Mouse (Mus musculus): ENCODE results near the gene Kpnb1. TPM values are rescaled to one million over a fixed set of nuclear protein-coding genes. Genes with fewer than 3 reads are reported as not detected.

Kpnb1 gene
- polyA plus RNA-seq, 1 experiment from 2014 or later: 39.0 TPM

GRCm38 (mm10) chr11:97210728-97211400 is 23.2 kb upstream of the Kpnb1 start:
- no peaks in the 10 kb centered on the region for H3K9me3 ChIP-seq (ENCODE audit: control insufficient read depth, low read length)
- no peaks in the 10 kb centered on the region for H3K4me1 ChIP-seq (replicated peaks; ENCODE audit: control insufficient read depth, insufficient read depth, low read length)
- no peaks in the 10 kb centered on the region for H3K27me3 ChIP-seq (replicated peaks; ENCODE audit: control insufficient read depth, insufficient read depth, low read length)
- no peak overlapping the region for H3K27ac ChIP-seq (ENCODE audit: low read length)
- no peak overlapping the region for H3K4me2 ChIP-seq (ENCODE audit: low read length)
- no peak for ATAC-seq
- peaks cover 46% of the 10 kb centered on the region for H3K36me3 ChIP-seq (ENCODE audit: control insufficient read depth, insufficient read depth)
- 93% methylated on average over 9 of the region's 9 CpGs for WGBS
- no peak overlapping the region for H3K4me3 ChIP-seq (replicated peaks; ENCODE audit: low read length)
- H3K9ac ChIP-seq (replicated peaks; ENCODE audit: low read depth, low read length): no peak overlapping the region

- WGBS: 78% methylated on average over 8 of the region's 8 CpGs
These were observed 19.3 kb upstream of the Kpnb1 start for GRCm38 (mm10) chr11:97207011-97207422.

GRCm38 (mm10) chr11:97199519-97199918 is 11.8 kb upstream of the Kpnb1 start:
- ATAC-seq: no peak
- no peaks in the 10 kb centered on the region for H3K36me3 ChIP-seq (ENCODE audit: control insufficient read depth, insufficient read depth)
- H3K9me3 ChIP-seq (ENCODE audit: control insufficient read depth, low read length): no peaks in the 10 kb centered on the region
- no peak overlapping the region for H3K4me2 ChIP-seq (ENCODE audit: low read length)
- no peak overlapping the region for H3K27ac ChIP-seq (ENCODE audit: low read length)
- no peaks in the 10 kb centered on the region for H3K4me1 ChIP-seq (replicated peaks; ENCODE audit: control insufficient read depth, insufficient read depth, low read length)
- WGBS: 83% methylated on average over 6 of the region's 6 CpGs
- H3K9ac ChIP-seq (replicated peaks; ENCODE audit: low read depth, low read length): no peak overlapping the region
- no peak overlapping the region for H3K4me3 ChIP-seq (replicated peaks; ENCODE audit: low read length)
- no peaks in the 10 kb centered on the region for H3K27me3 ChIP-seq (replicated peaks; ENCODE audit: control insufficient read depth, insufficient read depth, low read length)

More at GRCm38 (mm10) chr11:97207011-97207422, 19.3 kb upstream of the Kpnb1 start:
- Histone ChIP-seq H3K9ac (replicated peaks; ENCODE audit: low read depth, low read length) (no peak overlapping the region), H3K4me1 (replicated peaks; ENCODE audit: control insufficient read depth, insufficient read depth, low read length) (no peaks in the 10 kb centered on the region), H3K4me2 (ENCODE audit: low read length) (no peak overlapping the region), H3K36me3 (ENCODE audit: control insufficient read depth, insufficient read depth) (peaks cover 20% of the 10 kb centered on the region), H3K9me3 (ENCODE audit: control insufficient read depth, low read length) (no peaks in the 10 kb centered on the region), H3K4me3 (replicated peaks; ENCODE audit: low read length) (no peak overlapping the region), H3K27me3 (replicated peaks; ENCODE audit: control insufficient read depth, insufficient read depth, low read length) (no peaks in the 10 kb centered on the region), H3K27ac (ENCODE audit: low read length) (no peak overlapping the region)
- ATAC-seq: no peak

- 15% methylated on average over 5 of the region's 5 CpGs for WGBS
- Histone ChIP-seq H3K4me3 (replicated peaks; ENCODE audit: low read length) (no peak overlapping the region), H3K27ac (ENCODE audit: low read length) (no peak overlapping the region), H3K4me2 (ENCODE audit: low read length) (no peak overlapping the region), H3K27me3 (replicated peaks; ENCODE audit: control insufficient read depth, insufficient read depth, low read length) (no peaks in the 10 kb centered on the region), H3K9me3 (ENCODE audit: control insufficient read depth, low read length) (no peaks in the 10 kb centered on the region), H3K9ac (replicated peaks; ENCODE audit: low read depth, low read length) (no peak overlapping the region), H3K36me3 (ENCODE audit: control insufficient read depth, insufficient read depth) (no peaks in the 10 kb centered on the region), H3K4me1 (replicated peaks; ENCODE audit: control insufficient read depth, insufficient read depth, low read length) (no peaks in the 10 kb centered on the region)
- ATAC-seq: no peak
These were observed 10.9 kb upstream of the Kpnb1 start for GRCm38 (mm10) chr11:97198601-97199000.

- Histone ChIP-seq H3K4me1 (replicated peaks; ENCODE audit: control insufficient read depth, insufficient read depth, low read length) (no peaks in the 10 kb centered on the region), H3K36me3 (ENCODE audit: control insufficient read depth, insufficient read depth) (no peaks in the 10 kb centered on the region), H3K27me3 (replicated peaks; ENCODE audit: control insufficient read depth, insufficient read depth, low read length) (no peaks in the 10 kb centered on the region), H3K4me2 (ENCODE audit: low read length) (no peak overlapping the region), H3K9ac (replicated peaks; ENCODE audit: low read depth, low read length) (no peak overlapping the region), H3K27ac (ENCODE audit: low read length) (no peak overlapping the region), H3K4me3 (replicated peaks; ENCODE audit: low read length) (no peak overlapping the region), H3K9me3 (ENCODE audit: control insufficient read depth, low read length) (no peaks in the 10 kb centered on the region)
- no peak for ATAC-seq
- 85% methylated on average over 8 of the region's 8 CpGs for WGBS
These were observed 9.3 kb upstream of the Kpnb1 start for GRCm38 (mm10) chr11:97197021-97197420.

GRCm38 (mm10) chr11:97196541-97196940 is 8.9 kb upstream of the Kpnb1 start:
- WGBS: 70% methylated on average over 12 of the region's 12 CpGs
- no peak overlapping the region for H3K27ac ChIP-seq (ENCODE audit: low read length)
- no peak for ATAC-seq

GRCm38 (mm10) chr11:97192621-97192951 is 4.9 kb upstream of the Kpnb1 start:
- Histone ChIP-seq H3K27me3 (replicated peaks; ENCODE audit: control insufficient read depth, insufficient read depth, low read length) (no peaks in the 10 kb centered on the region), H3K4me1 (replicated peaks; ENCODE audit: control insufficient read depth, insufficient read depth, low read length) (peaks cover 10% of the 10 kb centered on the region), H3K27ac (ENCODE audit: low read length) (no peak overlapping the region), H3K9me3 (ENCODE audit: control insufficient read depth, low read length) (no peaks in the 10 kb centered on the region), H3K36me3 (ENCODE audit: control insufficient read depth, insufficient read depth) (no peaks in the 10 kb centered on the region), H3K4me3 (replicated peaks; ENCODE audit: low read length) (no peak overlapping the region), H3K4me2 (ENCODE audit: low read length) (no peak overlapping the region), H3K9ac (replicated peaks; ENCODE audit: low read depth, low read length) (no peak overlapping the region)
- ATAC-seq: no peak

More at GRCm38 (mm10) chr11:97196541-97196940, 8.9 kb upstream of the Kpnb1 start:
- Histone ChIP-seq H3K4me1 (replicated peaks; ENCODE audit: control insufficient read depth, insufficient read depth, low read length) (no peaks in the 10 kb centered on the region), H3K4me2 (ENCODE audit: low read length) (no peak overlapping the region), H3K27me3 (replicated peaks; ENCODE audit: control insufficient read depth, insufficient read depth, low read length) (no peaks in the 10 kb centered on the region), H3K9ac (replicated peaks; ENCODE audit: low read depth, low read length) (no peak overlapping the region), H3K9me3 (ENCODE audit: control insufficient read depth, low read length) (no peaks in the 10 kb centered on the region), H3K4me3 (replicated peaks; ENCODE audit: low read length) (no peak overlapping the region), H3K36me3 (ENCODE audit: control insufficient read depth, insufficient read depth) (no peaks in the 10 kb centered on the region)

GRCm38 (mm10) chr11:97191915-97192620 is 4.4 kb upstream of the Kpnb1 start:
- Histone ChIP-seq H3K4me3 (replicated peaks; ENCODE audit: low read length) (no peak overlapping the region), H3K9me3 (ENCODE audit: control insufficient read depth, low read length) (no peaks in the 10 kb centered on the region), H3K4me2 (ENCODE audit: low read length) (no peak overlapping the region), H3K27ac (ENCODE audit: low read length) (no peak overlapping the region), H3K27me3 (replicated peaks; ENCODE audit: control insufficient read depth, insufficient read depth, low read length) (no peaks in the 10 kb centered on the region), H3K9ac (replicated peaks; ENCODE audit: low read depth, low read length) (no peak overlapping the region), H3K36me3 (ENCODE audit: control insufficient read depth, insufficient read depth) (no peaks in the 10 kb centered on the region), H3K4me1 (replicated peaks; ENCODE audit: control insufficient read depth, insufficient read depth, low read length) (peaks cover 10% of the 10 kb centered on the region)
- no peak for ATAC-seq
- WGBS: 85% methylated on average over 6 of the region's 6 CpGs

- Histone ChIP-seq H3K9ac (replicated peaks; ENCODE audit: low read depth, low read length) (no peak overlapping the region), H3K9me3 (ENCODE audit: control insufficient read depth, low read length) (no peaks in the 10 kb centered on the region), H3K36me3 (ENCODE audit: control insufficient read depth, insufficient read depth) (no peaks in the 10 kb centered on the region), H3K4me2 (ENCODE audit: low read length) (no peak overlapping the region), H3K27me3 (replicated peaks; ENCODE audit: control insufficient read depth, insufficient read depth, low read length) (no peaks in the 10 kb centered on the region), H3K4me1 (replicated peaks; ENCODE audit: control insufficient read depth, insufficient read depth, low read length) (peaks cover 17% of the 10 kb centered on the region), H3K4me3 (replicated peaks; ENCODE audit: low read length) (no peak overlapping the region), H3K27ac (ENCODE audit: low read length) (no peak overlapping the region)
- 91% methylated on average over 6 of the region's 6 CpGs for WGBS
- no peak for ATAC-seq
These were observed 3.3 kb upstream of the Kpnb1 start for GRCm38 (mm10) chr11:97190992-97191391.

Measured in forebrain, embryonic 16.5 days (tissue).